Mouse (Mus musculus): Measurements from ENCODE around the gene Ddx47.

Ddx47 gene

DNA sequence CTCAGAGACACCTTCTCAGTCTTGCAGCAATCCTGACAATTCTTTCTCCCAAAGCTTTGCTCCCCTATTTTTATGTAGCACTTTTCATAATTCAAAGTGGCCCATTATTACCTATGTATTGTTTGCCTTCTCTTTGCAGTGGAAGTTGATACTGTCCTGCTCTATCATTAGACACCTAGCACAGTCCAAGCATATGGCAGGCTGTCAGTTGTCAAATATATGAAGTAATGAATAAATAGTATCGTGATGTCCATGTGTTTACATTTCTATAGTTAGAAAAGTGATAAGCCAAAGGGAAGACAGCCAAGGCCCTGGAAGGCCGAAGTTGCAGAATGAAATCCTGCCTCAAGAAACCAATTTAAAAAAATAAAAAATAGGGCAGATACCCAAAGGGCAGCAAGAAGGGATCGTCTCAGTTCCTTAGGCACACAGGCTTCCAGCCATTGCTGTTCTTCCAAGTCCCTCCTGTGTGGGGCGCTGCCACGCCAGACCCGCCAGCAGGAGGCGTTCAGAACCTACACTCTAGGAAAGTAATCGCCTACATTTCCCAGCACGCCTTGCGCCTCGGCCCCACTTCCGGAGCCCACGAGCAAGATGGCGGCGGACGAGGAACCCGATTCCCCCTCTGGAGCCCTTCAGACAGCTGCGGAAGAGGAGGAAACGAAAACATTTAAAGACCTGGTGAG is at the start of gene Ddx47:
Ddx47 (plus strand) TSS at position 565 of the 686 bp plus-strand sequence.
- DNase-seq (ENCODE audit: low spot score in 2 of 2): peak; percentile 93 to 94

DNA sequence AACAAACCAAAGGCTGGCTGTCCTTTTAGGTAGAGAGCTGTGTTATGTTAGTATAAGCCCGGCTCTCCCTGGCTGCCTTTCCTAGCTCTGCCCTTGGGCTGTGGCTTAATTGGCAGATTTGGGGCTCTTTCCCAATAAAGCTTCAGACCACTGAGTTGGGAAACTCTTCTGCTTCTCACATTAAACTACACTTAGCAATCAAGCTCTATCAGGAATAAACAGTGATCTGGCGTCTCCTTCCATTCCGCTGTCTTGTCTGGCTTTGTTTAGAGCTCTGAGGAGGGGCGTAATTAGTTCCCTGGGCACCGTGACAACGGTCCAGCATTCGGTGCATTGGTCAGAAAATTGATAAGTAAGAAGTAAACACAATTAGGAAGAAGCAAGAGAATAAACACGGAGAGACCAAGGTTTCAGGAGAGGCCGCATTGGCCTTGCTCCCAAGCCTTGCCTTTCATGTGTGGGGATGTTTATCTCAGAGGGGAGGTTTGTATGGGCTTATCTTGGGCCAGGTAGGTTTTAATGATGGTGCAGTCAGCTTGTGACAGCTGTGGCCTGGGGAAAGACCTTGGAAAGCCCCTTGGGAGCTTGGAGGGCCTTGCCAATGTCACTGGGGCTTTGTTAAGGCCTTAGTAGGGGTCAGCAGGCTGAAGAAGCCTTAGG is 49.4 kb upstream of the Ddx47 start:
- no peak for DNase-seq (ENCODE audit: low spot score in 2 of 2)

DNA sequence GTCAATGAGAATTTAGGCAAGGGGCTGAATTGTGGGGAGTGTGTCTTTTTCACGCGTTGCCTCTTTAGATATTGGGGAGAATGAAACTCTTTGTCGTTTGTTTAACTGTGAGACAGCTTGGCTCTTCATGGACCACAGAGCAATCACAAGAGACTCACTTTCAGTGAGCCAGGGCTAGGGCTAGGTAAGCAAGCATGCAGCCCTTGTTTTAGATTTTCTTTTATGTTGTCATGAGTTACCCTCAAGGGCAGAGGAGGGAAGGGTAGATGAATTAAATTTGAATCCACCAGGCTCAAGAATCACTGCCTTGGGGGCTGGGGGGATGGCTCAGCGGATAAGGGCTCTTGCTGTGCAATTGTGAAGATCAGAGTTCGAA is 48.9 kb upstream of the Ddx47 start:
- DNase-seq (ENCODE audit: low spot score in 2 of 2): no peak

DNA sequence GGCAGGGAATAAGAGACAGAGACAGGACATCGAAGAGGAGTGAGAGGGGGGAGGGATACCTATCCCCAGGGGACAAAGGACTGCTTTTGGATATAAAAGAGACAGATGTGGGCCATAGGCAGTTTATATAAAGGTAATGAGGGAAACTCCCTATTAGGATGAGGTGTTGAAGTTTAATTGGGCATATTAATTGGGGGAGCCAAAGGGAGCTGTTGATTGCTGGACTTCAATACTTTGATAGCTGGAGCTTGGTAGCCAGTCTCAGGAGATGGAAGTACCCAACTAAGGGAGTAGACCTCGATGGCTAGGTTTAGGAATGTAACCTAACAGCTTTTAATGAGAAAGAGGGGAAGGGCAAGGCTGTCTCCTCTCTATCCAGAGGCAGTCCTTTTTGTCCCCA is 47.5 kb upstream of the Ddx47 start:
- no peak for DNase-seq (ENCODE audit: low spot score in 2 of 2)

DNA sequence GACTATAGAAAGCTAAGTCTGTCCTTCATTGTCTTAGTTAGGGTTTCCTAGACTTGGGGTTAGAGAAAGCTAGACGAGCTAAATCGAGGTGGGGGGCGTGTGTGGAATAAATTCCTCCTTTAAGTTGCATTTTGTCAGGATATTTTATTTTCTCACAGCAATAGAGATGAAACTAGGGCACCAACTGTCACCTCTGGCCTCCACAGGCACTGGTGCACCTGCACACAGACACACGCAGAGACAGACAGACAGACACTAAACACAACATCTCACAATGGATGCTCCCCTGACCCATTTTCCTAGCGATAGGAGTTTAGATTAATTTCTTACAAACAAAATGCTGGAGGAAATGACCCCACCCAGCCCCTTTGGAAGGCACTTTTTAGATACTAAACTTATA is 44.7 kb upstream of the Ddx47 start:
- DNase-seq (ENCODE audit: low spot score in 2 of 2): no peak

DNA sequence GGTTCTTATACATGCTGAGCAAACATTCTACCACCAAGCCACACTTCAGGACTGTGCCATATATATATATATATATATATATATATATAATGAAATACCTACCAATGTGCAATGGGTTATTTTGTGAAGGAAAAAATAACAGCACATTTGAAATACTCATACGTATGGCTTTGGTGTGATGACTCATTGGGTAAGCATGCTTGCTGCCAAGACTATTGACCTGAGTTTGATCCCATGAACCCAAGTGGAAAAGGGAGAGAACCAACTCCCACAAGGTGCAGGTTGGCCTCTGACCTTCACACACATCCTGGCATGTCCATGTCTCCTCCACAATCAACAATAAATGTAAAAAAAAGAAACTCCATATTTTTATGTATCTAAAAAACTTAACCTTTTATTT is 43.1 kb upstream of the Ddx47 start:
- no peak for DNase-seq (ENCODE audit: low spot score in 2 of 2)

DNA sequence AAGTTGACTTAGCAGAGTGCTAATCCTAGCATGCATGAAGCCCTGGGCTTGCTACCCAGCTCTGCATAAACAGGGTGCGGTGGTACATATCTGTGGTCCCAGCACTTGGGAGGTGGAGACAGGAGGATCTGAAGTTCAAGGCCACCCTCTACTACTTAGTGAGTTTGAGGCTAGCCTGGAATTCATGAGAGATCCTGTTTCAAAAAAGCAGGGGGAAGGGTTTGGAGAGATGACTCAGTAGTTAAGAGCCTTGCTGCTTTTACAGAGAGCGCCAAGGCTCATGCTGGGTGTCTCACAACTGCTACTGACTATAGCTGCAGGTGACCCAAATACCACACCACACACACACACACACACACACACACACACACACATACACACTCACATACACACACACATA is 41.9 kb upstream of the Ddx47 start:
- DNase-seq (ENCODE audit: low spot score in 2 of 2): no peak

DNA sequence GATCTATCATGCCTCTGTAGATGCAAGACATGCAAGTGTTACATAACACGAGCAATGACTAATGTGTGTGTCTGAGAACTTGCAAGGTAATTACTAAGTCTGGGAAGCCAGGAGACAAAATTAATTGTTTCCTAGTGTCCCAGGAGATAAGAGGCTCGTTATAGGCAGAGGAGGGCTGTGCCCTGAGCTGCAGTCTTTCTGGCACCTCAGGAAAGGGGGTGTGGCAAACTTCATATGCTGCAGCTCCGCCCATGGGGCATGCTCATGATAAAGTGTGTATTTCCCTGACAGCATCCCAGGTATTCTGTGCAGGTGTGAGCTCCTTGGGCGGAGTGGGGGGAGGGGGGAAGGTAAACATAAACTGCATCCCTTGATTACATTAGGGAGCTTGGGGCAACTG is 39.3 kb upstream of the Ddx47 start:
- DNase-seq (ENCODE audit: low spot score in 2 of 2): no peak

DNA sequence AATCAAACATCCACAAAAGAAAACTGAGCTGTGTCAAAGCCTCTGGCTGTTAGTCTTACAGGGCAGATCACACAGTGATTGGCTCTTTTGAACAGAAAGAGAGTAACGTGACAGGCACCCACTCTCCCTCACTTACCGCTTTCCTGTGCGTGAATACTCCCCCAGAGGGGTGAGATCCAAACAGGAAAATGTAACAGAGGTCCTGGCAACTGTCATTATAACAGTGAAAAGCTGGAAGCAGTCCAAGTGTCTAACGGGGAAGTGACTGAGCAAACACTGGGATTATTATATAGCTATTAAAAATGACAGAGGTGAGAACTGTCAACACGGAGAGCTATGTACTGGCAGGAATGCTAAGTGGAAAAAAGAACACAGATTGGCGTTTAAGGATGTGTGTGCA is 34.8 kb upstream of the Ddx47 start:
- no peak for DNase-seq (ENCODE audit: low spot score in 2 of 2)

DNA sequence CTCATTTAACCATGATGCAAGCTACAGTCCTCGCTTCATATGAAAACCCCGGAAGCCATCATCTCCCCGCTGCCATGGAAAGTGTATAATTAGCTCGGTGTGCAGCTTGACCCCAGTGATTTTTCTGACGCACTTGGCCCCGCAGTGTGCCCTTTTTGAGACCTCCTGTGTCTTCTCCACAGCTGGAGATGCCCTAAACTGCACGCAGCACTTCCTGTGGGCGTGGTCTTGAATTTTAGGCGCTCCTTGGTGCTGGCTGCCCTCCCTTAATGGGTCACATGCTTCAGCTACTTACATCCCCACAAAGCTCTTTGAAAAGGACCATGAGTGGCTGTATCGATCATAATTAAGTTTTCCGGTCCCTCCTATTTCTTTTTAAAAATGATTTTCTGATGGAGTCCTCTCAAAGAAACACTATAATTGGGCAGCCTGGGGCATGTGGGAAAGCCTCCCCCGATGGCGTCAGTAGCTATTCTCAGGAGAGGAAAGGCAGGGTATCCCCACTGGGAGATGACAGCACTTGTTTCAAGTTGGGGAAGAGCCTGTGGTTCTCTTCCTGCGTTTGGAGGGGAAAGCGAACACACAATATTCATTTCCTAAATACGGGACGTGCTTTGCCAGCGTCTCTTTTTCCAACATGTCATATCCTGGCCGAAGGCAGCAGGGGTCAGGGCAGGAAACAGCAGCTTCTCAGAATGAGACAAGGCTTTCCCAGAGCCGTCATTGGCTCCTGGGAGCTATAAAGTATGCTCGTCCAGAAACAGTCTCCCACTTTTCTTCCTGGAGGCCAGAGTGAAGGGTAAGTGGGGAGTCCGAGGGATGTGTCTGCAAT is 30.0 kb upstream of the Ddx47 start, which contains the start of gene Apold1:
Apold1 (plus strand) TSS at position 488 of the 832 bp plus-strand sequence.
- DNase-seq (ENCODE audit: low spot score in 2 of 2): no peak

DNA sequence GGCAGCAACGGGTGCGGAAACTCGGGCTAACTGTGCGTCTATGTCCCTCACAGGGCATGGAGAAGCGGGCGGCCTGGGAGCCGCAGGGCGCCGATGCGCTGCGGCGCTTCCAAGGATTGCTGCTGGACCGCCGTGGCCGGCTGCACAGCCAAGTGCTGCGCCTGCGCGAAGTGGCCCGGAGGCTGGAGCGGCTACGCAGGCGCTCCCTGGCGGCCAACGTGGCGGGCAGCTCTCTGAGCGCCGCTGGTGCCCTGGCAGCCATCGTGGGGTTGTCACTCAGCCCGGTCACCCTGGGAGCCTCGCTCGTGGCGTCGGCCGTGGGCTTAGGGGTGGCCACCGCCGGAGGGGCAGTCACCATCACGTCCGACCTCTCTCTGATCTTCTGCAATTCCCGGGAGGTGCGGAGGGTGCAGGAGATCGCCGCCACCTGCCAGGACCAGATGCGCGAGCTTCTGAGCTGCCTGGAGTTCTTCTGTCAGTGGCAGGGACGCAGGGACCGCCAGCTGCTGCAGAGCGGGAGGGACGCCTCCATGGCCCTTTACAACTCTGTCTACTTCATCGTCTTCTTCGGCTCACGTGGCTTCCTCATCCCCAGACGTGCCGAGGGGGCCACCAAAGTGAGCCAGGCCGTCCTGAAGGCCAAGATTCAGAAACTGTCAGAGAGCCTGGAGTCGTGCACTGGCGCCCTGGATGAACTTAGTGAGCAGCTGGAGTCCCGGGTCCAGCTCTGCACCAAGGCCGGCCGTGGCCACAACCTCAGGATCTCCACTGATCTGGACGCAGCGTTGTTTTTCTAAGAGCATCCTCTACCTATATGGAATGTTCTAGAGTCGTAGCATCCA is 27.7 kb upstream of the Ddx47 start:
- peak; percentile 82 to 83 for DNase-seq (ENCODE audit: low spot score in 2 of 2)

DNA sequence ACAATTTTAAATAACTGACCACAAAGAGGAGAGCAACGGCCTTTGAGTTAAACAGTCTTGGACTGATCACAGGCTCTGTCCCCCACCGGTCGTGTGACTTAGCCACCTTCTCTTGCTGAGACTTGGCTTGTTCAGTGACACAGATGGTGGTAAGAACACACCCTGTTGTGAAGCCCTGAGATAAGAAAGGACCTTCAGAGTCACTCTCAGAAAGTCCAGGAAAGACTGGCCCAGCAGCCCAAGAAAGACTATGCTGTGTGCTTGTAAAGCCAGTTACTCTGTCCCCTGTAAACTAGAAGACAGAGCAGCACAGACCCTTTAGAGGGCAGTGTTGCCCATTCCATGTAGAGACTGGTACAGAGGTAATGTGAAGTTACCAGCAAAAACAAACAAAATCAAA is 26.7 kb upstream of the Ddx47 start:
- no peak for DNase-seq (ENCODE audit: low spot score in 2 of 2)

DNA sequence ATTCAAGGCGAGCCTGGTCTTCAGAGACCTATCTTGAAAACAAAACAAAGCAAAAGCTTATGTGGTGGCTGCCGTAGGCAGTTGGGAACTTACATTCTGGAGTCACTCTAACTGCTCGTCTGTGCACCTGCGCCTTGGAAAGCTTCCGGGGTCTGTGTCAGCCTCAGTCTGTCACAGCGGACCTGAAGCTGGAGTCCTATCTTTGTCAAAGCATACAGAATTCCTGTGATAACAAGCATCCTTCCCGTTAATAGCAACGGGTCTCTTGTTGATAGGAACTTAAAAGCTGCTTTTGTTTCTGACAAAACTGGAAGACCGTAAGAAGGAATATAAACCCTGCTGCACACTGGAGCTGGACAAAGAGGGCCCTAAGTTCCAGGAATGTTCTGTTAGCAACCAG is 23.0 kb upstream of the Ddx47 start:
- no peak for DNase-seq (ENCODE audit: low spot score in 2 of 2)

DNA sequence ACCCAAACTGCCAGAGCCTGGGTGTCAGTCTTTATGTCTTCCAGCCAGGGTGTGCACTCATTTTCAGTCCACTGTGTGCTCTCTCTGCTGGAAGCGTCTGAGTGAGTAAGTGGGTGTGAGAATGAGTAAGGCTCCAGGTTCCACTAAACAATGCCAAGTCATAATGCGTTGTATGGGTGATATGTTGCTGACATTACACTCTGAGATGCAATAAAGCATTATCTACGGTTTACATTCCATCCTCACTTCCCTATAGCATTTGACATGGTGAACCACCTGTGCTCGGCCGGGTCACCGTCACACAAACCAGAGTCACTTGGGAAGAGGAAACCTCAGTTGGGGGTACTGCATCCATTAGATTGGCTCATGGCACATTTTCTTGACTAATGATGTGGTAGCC is 20.7 kb upstream of the Ddx47 start:
- DNase-seq (ENCODE audit: low spot score in 2 of 2): no peak

DNA sequence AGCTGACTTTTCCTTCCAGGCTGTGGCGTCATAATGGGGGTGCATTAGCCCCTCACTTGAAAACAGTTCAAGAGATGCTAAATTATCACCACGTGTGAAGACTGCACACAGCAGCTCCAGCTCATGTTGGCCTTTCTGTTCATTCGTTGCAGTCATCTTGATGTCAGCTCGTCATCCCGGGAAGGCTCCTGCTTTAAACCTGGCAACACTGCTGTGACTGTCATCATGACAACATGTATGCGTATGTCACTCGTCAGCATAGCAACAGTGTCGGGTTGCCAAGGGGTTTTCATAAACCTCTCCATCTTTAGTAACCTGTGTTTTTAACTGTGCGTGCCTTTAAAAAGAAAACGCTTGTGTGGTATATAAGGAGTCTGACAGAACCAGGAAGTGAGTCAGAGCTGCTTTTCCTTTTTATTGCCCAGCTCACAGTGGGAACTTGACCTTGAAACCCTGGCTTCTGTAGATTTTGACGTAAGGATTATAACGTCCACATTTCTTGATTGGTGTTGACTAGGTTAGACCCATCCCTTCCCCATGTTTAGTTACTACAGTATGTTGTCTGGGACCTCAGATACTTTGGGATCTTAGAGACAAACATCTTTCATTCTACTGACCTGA is 17.3 kb upstream of the Ddx47 start:
- peak; percentile 49 to 76 for DNase-seq (ENCODE audit: low spot score in 2 of 2)

DNA sequence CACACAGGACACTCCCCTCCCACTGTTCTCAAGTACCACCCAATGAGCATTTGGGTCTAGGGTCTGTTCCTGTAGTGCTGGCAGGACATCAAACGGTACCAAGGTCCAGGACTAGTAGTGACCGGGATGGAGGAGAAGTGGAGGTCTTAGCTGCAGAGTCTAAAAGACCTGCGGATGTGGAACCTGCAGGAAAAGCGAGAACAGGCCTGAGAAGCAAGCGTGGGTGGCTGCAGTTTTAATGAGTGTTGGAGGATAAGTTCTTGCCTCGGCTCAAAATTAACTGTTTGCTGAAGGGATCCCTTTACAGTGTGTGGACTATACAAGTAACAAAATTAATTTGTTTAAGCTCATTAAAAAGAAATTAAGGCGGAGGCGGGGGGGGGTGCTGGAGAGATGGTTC is 16.4 kb upstream of the Ddx47 start:
- DNase-seq (ENCODE audit: low spot score in 2 of 2): peak; percentile 45 to 57

DNA sequence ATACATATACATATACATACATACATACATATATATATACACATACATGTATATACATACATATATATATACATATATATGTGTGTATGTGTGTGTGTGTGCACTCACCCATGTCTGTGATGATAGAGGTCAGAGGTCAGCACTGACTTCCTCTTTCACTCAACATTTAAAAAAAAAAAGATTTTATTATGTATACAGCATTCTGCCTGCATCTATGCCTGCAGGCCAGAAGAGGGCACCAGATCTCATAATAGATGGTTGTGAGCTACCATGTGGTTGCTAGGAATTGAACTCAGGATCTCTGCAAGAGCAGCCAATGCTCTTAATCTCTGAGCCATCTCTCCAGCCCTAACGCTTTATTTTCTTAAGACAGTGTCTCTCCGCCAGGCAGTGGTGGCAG is 14.5 kb upstream of the Ddx47 start:
- DNase-seq (ENCODE audit: low spot score in 2 of 2): no peak

DNA sequence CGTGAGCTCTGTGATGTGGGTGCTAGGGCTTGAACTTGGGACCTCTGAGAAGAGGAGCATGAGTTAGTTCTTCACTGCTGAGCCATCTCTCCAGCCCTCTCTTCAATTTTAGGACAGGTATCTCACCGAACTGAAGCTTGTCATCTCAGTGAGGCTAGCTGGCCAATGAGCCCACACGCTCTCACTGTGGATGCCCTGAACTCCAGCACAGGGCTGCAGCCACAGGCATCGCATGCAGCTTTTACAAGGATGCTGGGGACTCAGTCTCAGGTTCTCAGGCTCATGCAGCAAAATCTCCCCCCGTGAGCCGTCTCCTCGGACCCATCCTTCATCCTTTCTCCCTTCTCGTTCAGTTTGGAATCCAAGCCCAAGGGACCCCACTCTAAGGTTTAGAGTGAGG is 13.3 kb upstream of the Ddx47 start:
- DNase-seq (ENCODE audit: low spot score in 2 of 2): no peak

DNA sequence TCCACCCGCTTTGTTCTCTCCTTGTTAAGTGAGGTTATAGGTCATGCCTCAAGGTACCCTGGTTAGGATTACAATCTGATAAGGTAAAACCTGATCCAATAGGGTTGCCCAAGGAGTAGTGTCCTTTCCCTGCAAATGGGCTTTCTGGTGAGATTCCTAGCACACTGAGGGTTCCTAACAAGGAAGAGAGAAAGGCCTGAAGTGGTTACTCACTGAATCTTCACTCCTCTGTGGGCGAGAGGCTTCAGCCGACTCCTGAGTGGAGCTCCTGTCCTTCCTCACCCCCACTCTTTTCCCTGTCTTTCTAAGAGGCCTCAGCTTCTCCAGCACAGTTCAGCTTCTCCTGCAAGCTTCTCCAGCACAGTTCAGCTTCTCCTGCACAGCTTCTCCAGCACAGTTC is 12.6 kb upstream of the Ddx47 start:
- no peak for DNase-seq (ENCODE audit: low spot score in 2 of 2)

DNA sequence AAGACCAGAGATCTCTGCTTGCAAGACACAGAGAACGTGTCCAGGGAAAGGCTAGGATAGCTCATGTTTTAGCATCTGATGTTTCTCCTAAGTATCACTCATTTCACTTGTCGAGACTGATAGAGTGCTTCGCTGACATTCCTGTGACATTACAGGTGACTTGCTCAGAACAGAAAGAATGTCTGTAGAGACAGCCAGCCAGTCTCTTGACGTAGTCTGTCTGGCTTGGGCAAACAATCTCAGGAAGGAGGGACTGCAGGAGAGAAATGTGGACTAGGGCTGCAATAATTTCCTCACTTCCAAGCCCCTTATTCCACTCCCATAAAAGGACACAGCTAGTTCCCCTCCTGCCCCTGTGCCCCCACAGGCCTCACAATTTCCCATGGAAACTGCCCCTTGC is 11.1 kb upstream of the Ddx47 start:
- DNase-seq (ENCODE audit: low spot score in 2 of 2): no peak

DNA sequence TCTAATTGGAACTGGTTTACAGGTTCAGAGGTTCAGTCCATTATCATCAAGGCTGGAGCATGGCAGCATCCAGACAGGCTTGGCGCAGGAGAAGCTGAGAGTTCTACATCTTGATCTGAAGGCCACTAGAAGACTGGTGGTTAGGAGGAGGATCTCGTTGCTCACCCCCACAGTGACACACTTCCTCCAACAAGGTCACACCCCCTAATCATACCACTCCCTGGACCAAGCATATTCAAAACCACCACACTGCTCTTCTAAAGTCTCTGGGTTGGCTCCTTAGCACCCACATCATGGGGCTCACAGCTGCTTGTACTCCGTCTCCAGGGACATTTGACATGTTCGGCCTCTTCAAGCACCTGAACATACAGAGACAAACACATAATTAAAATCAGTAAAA is 9.4 kb upstream of the Ddx47 start:
- DNase-seq (ENCODE audit: low spot score in 2 of 2): no peak

Measured in right cerebral cortex, postnatal 36 days (tissue).